Mouse (Mus musculus): ENCODE measurements around the gene Pof1b.

DNA sequence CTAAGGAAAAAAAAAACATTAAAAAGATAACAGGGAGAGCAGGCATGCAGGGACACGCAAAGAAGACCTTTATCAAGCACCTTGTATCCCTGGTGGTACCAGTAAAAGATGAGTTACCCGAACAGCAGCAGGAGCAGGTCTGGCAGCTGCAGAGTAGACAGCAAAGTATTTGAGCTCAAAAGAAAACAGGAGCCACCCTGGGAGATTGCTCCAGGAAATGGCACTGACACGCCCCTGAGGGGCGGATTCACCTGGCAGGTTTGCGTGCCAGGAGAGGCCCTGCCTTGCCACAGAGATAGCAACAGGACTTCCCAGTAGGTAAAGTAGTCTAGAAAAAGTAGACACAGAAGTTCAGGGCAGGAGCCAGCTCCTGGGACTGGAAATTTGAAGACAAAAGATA is at the start of gene Pof1b:
- TF ChIP-seq ZC3H11A (IDR thresholded peaks at IDR 0.05; ENCODE audit: borderline replicate concordance, low read depth, low read length) (no peak), ZNF384 (IDR thresholded peaks at IDR 0.05; ENCODE audit: low read depth, low read length) (no peak)

All from ES-E14 (cell line).